Mouse (Mus musculus): ENCODE data around the gene Mcur1. TPM values are rescaled to one million over a fixed set of nuclear protein-coding genes. Genes with fewer than 3 reads are reported as not detected.

Gene Mcur1
- total RNA-seq, 2 experiments from 2014 or later = 45.6 to 49.1 TPM

GRCm38 (mm10) chr13:43495645-43496044 is 64.3 kb downstream of the Mcur1 start:
- intact Hi-C loops (cut with DNase I) = no loop called here
- DNase-seq = no peak

GRCm38 (mm10) chr13:43493725-43494124 is 66.3 kb downstream of the Mcur1 start:
- DNase-seq = no peak
- intact Hi-C loops (cut with DNase I) = no loop called here

- intact Hi-C loops (cut with DNase I) = no loop called here
- no peak for DNase-seq
These were observed 66.9 kb downstream of the Mcur1 start for GRCm38 (mm10) chr13:43493058-43493481.

Other genes with a start within 250 kb of the Mcur1 start
- gene Sirt5, start 194.7 kb downstream of the Mcur1 start, total RNA-seq (2021) = 10 to 100 TPM; 50.5 to 56.0 TPM
- 100 to 1,000 TPM; 102 to 122 TPM for gene Nol7, start 161.8 kb downstream of the Mcur1 start, total RNA-seq (2021)
- 10 to 100 TPM; 43.0 to 48.3 TPM for gene Ranbp9, start 78.9 kb downstream of the Mcur1 start, total RNA-seq (2021)
- under 1 TPM in 1 of 2 experiments, not detected in 1; 0.28 TPM for gene Rnf182, start 55.5 kb upstream of the Mcur1 start, total RNA-seq (2021)
- 1 to 10 TPM; 4.1 to 4.5 TPM for gene Cd83, start 224.6 kb upstream of the Mcur1 start, total RNA-seq (2021)